Mouse (Mus musculus) midbrain, embryonic 12.5 days (tissue): ENCODE results near the gene Mrs2. TPM values are rescaled to one million over a fixed set of nuclear protein-coding genes. Genes with fewer than 3 reads are reported as not detected.
"Not testable (repeated sequence)": the region's sequence is repeated elsewhere in the genome, so short reads cannot be mapped to it uniquely, and the experiment has no call there.

ENCODE experiments used
- ATAC-seq: fragments of 200-750 bp; cut with Nextera tagmentation; 2 replicates; pipeline ENCODE4 v1.8.0; 2017; ENCODE audit warnings: low read depth, moderate TSS enrichment, moderate library complexity; ENCODE audit not compliant: low FRiP score
- H3K27ac ChIP-seq: fragments of 300-500 bp; sonication (generic); replicated peaks from 2 replicates; pipeline ENCODE4 v1.5.1; 2016; ENCODE audit warnings: mild to moderate bottlenecking
- H3K27me3 ChIP-seq: fragments of 300-500 bp; sonication (generic); 2 replicates; pipeline ENCODE4 v1.6.1; 2016; ENCODE audit warnings: mild to moderate bottlenecking
- H3K36me3 ChIP-seq: fragments of 300-500 bp; sonication (generic); 2 replicates; pipeline ENCODE4 v1.6.1; 2016
- H3K4me1 ChIP-seq: fragments of 300-500 bp; sonication (generic); 2 replicates; pipeline ENCODE4 v1.6.1; 2016
- H3K4me2 ChIP-seq: fragments of 300-500 bp; sonication (generic); replicated peaks from 2 replicates; pipeline ENCODE4 v1.6.1; 2016; ENCODE audit warnings: mild to moderate bottlenecking, moderate library complexity
- H3K4me3 ChIP-seq: fragments of 300-500 bp; sonication (generic); 2 replicates; pipeline ENCODE4 v1.5.1; 2016; ENCODE audit warnings: mild to moderate bottlenecking
- H3K9ac ChIP-seq: fragments of 300-500 bp; sonication (generic); replicated peaks from 2 replicates; pipeline ENCODE4 v1.6.1; 2016; ENCODE audit warnings: mild to moderate bottlenecking, moderate library complexity
- H3K9me3 ChIP-seq: fragments of 300-500 bp; sonication (generic); 2 replicates; pipeline ENCODE4 v1.6.1; 2016; ENCODE audit warnings: mild to moderate bottlenecking
- WGBS: fragments of 180-500 bp; shearing (Covaris S2); methylation state at CpG from one replicate; pipeline ENCODE4 v1.1.7; 2016; 5-methylcytosine and 5-hydroxymethylcytosine counted together
- polyA plus RNA-seq: library from polyadenylated mRNA; unstranded; fragments of >200 nt; fragmentation: Nextera tagmentation; extraction: Ambion mirVana; gene quantifications from 2 replicates; pipeline ENCODE4 v1.2.1, GENCODE M21; 2016

Gene Mrs2
- polyA plus RNA-seq, 1 experiment from 2014 or later = 31.1 TPM

DNA sequence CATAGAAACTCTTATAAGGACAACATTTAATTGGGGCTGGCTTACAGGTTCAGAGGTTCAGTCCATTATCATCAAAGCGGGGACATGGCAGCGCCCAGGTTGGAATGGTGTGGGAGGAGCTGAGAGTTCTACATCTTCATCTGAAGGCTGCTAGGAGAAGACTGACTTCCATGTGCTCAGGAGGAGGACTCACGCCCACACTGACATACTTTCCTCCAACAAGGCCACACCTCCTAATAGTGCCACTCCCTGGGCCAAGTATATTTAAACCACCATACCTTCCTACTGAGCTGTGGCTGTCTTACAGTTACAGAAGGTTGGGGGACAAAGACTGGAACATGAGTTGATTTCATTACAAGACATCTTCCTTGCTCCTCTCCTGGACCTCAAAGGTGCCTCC lies 48.4 kb downstream of the Mrs2 start:
- not testable (repeated sequence) for H3K27ac ChIP-seq, H3K4me2 ChIP-seq, H3K4me3 ChIP-seq, H3K4me1 ChIP-seq, H3K27me3 ChIP-seq, ATAC-seq, H3K9ac ChIP-seq, H3K36me3 ChIP-seq, H3K9me3 ChIP-seq
- WGBS = 91% methylated on average over 3 of the region's 3 CpGs

DNA sequence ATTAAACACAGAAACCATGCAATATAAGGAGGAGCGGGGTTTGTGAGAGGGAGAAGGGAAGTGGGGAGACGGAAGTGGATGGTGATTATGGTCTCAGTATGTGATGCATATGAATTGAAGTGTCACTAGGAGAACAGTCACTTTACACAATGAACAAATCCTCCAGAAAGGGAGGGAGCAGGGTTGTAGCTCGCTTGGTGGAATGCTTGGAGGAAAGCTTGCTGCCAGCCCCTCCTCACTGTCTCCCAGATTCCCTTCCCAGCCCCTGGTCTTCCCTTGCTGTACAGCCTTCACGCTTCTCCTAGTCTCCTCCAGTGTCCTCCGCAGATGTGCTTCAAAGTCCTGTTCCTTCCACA lies 54.4 kb downstream of the Mrs2 start:
- H3K36me3 ChIP-seq = no peaks in the 10 kb centered on the region
- peak overlapping the region; percentile 43 for H3K4me2 ChIP-seq
- no peaks in the 10 kb centered on the region for H3K9me3 ChIP-seq
- H3K9ac ChIP-seq = no peak overlapping the region; the same call in 1 of the 2 replicates
- no peak overlapping the region for H3K27ac ChIP-seq
- H3K4me1 ChIP-seq = no peaks in the 10 kb centered on the region
- 40% methylated on average over 5 of the region's 5 CpGs for WGBS
- H3K27me3 ChIP-seq = peaks cover 5% of the 10 kb centered on the region; the same call in 1 of the 2 replicates
- ATAC-seq = no peak
- H3K4me3 ChIP-seq = peak overlapping the region; percentile 18

DNA sequence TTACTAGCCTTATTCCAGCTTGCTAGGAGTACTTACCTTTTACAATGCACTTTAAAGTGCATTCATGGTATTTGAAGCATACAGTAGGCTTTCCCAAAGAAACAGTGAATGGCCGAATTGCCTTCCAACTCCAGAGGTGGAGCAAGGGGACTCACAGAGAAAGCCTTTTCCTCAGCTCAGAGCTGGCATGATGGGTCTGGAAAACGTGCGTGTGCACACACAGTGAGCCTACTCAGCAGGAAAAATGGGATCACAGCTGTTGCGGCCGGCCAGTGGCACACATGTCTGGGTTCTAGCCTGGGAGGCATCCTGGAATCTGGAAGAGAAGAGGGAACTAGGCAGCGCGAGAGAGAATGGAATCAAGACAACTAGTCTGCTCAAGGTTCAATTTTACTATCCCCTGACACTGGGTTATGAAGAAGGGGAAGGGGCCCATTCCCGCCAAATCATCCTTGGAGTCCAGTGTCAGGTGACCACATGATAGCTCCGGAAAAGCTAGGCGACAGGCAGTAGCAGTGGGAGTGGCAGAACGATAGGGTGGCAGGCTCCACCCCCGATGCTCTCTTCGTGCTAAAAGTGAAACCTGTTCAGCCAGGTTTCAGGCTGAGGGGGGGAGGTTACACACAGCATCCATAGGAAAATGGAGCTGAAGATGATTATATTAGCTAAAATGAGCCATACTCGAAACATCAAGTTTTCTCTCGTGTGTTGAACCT lies 54.9 kb downstream of the Mrs2 start:
- H3K27ac ChIP-seq = no peak overlapping the region
- peaks cover 5% of the 10 kb centered on the region; the same call in 1 of the 2 replicates for H3K27me3 ChIP-seq
- 24% methylated on average over 15 of the region's 15 CpGs for WGBS
- no peak overlapping the region; the same call in 1 of the 2 replicates for H3K9ac ChIP-seq
- H3K4me3 ChIP-seq = peak overlapping the region; percentile 18
- H3K4me1 ChIP-seq = no peaks in the 10 kb centered on the region
- H3K9me3 ChIP-seq = no peaks in the 10 kb centered on the region
- no peak for ATAC-seq
- H3K36me3 ChIP-seq = no peaks in the 10 kb centered on the region
- H3K4me2 ChIP-seq = peak overlapping the region; percentile 43

DNA sequence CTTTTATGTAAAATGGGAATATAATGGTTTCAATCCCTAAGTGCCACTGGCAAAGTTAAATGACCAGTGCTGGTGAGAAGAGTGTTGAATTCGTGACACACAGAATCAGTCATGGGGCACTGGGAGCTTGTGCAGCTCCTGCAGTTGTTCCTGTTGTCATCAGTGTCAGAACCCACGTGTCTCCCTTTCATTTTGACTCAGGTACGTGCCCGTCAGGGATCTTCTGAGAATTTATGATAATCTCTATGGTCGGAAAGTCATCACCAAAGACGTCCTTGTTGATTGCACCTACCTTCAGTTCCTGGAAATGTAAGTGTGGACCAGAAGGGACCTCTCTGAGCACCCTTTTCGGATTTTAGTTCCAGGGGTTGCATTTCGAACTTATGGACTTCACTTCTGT lies 58.1 kb downstream of the Mrs2 start:
- Histone ChIP-seq H3K27me3 (peaks cover 5% of the 10 kb centered on the region; the same call in 1 of the 2 replicates), H3K4me3 (no peak overlapping the region), H3K4me2 (no peak overlapping the region), H3K9me3 (no peaks in the 10 kb centered on the region), H3K27ac (no peak overlapping the region), H3K36me3 (no peaks in the 10 kb centered on the region), H3K9ac (no peak overlapping the region), H3K4me1 (no peaks in the 10 kb centered on the region)
- 81% methylated on average over 8 of the region's 8 CpGs for WGBS
- ATAC-seq = no peak

DNA sequence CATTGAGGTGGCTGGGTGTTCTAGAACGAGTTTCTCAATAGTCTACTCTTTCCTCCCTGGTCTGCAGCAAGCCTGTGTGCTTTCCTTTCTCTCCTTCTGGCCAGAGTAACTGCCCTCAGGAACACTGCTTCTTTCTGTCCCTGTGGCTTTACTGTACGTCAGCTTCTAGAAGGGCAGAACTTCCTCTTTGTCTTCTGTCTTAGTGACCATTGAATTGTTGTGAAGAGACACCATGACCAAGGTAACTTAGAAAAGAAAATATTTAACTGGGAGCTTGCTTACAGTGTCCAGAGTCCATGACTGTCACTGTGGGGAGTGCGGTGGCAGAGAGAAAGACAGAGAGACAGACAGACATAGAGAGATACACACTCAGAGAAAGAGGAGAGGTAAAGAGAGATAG lies 60.1 kb downstream of the Mrs2 start:
- Histone ChIP-seq H3K9me3 (no peaks in the 10 kb centered on the region), H3K27ac (no peak overlapping the region), H3K4me2 (no peak overlapping the region), H3K9ac (no peak overlapping the region), H3K27me3 (no peaks in the 10 kb centered on the region; the same call in 1 of the 2 replicates), H3K4me1 (no peaks in the 10 kb centered on the region), H3K4me3 (no peak overlapping the region), H3K36me3 (no peaks in the 10 kb centered on the region)
- ATAC-seq = no peak
- 86% methylated on average over 3 of the region's 3 CpGs for WGBS

DNA sequence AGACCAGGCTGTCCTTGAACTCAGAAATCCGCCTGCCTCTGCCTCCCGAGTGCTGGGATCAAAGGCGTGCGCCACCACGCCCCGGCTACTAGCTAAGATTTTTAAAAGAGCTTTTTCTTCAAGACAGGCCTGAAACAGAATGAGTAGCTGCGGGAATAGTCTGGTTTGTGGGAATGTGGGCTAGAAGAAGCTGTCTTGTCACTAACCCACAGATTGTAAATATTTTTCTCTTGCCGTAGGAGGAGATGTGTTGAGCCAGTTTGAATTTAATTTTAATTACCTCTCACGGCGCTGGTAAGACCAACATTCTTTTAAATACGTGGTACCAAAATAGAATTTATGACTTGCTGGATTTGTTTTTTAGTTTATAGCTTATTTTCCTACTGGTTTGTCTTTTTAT lies 61.5 kb downstream of the Mrs2 start:
- 94% methylated on average over 11 of the region's 11 CpGs for WGBS
- no peaks in the 10 kb centered on the region; the same call in 1 of the 2 replicates for H3K27me3 ChIP-seq
- H3K4me2 ChIP-seq = no peak overlapping the region
- H3K9ac ChIP-seq = no peak overlapping the region
- no peak overlapping the region for H3K27ac ChIP-seq
- H3K36me3 ChIP-seq = no peaks in the 10 kb centered on the region
- no peaks in the 10 kb centered on the region for H3K9me3 ChIP-seq
- H3K4me1 ChIP-seq = no peaks in the 10 kb centered on the region
- no peak overlapping the region for H3K4me3 ChIP-seq
- no peak for ATAC-seq

DNA sequence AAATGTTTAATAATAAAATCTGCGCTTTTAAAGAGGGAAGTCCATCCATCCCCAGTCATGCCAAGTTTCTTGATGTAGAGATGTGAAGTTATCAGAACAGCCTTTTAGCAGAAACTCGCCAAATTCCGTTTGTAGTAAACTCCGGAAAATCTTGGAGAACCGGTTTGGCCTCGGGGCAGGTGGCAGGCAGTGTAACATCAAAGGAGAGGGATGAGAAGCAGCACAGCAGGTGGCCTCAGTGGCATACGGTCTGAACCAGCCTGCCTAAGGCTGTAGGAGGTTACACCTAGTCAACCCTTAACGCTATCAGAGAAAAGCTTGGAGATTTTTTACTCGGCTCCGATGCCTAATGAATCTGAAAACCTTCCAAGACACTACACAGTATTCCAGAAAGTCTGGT lies 64.7 kb downstream of the Mrs2 start:
- 25% methylated on average over 10 of the region's 10 CpGs for WGBS
- H3K27ac ChIP-seq = no peak overlapping the region
- no peaks in the 10 kb centered on the region; the same call in 1 of the 2 replicates for H3K27me3 ChIP-seq
- no peaks in the 10 kb centered on the region for H3K36me3 ChIP-seq
- no peak overlapping the region for H3K4me3 ChIP-seq
- no peak overlapping the region for H3K4me2 ChIP-seq
- no peak for ATAC-seq
- H3K4me1 ChIP-seq = no peaks in the 10 kb centered on the region
- no peaks in the 10 kb centered on the region for H3K9me3 ChIP-seq
- no peak overlapping the region for H3K9ac ChIP-seq

DNA sequence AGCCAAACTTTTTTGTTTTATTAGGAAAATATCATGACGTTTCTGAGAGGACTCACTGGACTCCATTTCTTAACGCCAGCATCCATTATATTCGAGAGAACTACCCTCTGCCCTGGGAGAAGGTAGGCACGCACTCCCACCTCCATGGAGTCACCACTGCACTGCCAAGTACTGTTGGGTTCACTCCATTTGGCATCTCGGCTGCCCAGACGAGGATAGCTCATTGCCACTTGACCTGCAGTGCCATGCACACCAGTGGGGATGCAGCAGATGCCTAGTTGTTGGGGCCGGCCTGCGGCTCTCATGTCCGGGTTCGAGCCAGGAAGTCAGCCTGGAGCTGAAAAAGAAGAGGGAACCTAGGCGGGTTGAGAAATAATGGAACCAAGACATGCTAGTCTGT lies 65.1 kb downstream of the Mrs2 start:
- H3K4me2 ChIP-seq = no peak overlapping the region
- no peaks in the 10 kb centered on the region; the same call in 1 of the 2 replicates for H3K27me3 ChIP-seq
- no peak overlapping the region for H3K4me3 ChIP-seq
- H3K9ac ChIP-seq = no peak overlapping the region
- H3K9me3 ChIP-seq = no peaks in the 10 kb centered on the region
- H3K36me3 ChIP-seq = no peaks in the 10 kb centered on the region
- no peak overlapping the region for H3K27ac ChIP-seq
- WGBS = 63% methylated on average over 11 of the region's 11 CpGs
- H3K4me1 ChIP-seq = no peaks in the 10 kb centered on the region
- ATAC-seq = no peak

DNA sequence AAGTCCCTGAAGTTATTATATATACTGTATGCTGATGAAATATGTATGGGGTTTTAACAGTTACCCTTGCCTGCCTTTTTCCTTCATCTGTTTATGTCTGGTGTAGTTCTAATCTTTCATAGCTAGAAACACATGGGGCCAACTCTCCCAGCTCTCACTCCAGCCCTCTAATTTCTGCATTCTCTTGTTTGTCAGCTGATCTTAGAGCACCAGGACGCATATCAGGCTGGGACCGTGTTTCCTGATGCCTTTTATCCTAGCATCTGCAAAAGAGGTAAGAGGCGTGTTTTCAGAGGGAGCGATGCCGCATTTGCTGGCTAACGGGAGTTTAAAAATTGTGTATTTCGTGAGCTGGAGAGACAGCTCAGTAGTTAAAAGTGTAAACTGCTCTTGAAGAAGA lies 67.5 kb downstream of the Mrs2 start:
- H3K4me3 ChIP-seq = no peak overlapping the region
- no peak overlapping the region for H3K9ac ChIP-seq
- H3K9me3 ChIP-seq = no peaks in the 10 kb centered on the region
- no peaks in the 10 kb centered on the region for H3K36me3 ChIP-seq
- no peak overlapping the region for H3K27ac ChIP-seq
- WGBS = 88% methylated on average over 7 of the region's 7 CpGs
- no peak for ATAC-seq
- H3K27me3 ChIP-seq = no peaks in the 10 kb centered on the region; the same call in 1 of the 2 replicates
- H3K4me2 ChIP-seq = no peak overlapping the region
- H3K4me1 ChIP-seq = no peaks in the 10 kb centered on the region

DNA sequence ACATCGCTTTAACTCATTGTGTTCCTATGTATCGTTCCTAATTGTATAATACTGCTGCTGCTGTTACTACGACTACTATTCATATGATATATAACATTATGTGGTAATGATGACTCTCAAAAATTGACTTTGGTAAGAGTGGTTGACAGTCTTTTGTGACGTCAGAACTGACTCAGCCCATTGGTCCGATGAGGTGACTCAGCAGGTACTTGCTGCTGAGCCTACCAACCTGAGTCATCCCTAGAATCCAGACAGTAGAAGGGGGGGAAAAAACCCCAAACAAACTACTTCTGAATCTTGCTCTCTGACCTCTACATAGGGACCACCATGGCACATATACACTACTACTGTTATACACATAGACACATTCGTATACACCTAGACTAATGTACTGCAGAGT lies 71.3 kb downstream of the Mrs2 start:
- H3K4me2 ChIP-seq = no peak overlapping the region
- ATAC-seq = no peak
- 92% methylated on average over 6 of the region's 6 CpGs for WGBS

DNA sequence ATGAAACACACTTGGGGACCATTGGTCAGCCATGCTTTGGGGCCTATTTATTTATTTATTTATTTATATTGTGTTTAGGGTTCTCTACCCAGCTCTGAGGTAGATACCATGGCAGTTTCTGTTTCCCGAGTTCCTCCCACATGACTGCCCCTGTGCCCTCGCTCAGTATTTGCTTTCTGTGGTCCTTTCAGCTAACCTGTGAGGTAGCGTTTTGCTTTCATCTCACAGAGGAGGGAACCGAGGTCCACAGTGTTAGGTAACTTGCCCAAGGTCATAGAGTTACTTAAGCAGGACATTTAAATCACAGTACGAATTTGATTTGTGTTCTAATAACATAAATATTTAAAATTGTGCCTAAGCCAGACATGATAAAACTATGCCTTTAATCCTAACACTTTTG lies 73.0 kb downstream of the Mrs2 start:
- Histone ChIP-seq H3K4me3 (no peak overlapping the region), H3K27ac (no peak overlapping the region), H3K9ac (no peak overlapping the region), H3K9me3 (no peaks in the 10 kb centered on the region), H3K27me3 (peaks cover 3% of the 10 kb centered on the region; the same call in 1 of the 2 replicates), H3K4me1 (peaks cover 9% of the 10 kb centered on the region; the same call in 1 of the 2 replicates), H3K36me3 (no peaks in the 10 kb centered on the region), H3K4me2 (no peak overlapping the region)
- 87% methylated on average over 5 of the region's 5 CpGs for WGBS
- ATAC-seq = no peak

More for the DNA sequence above, 71.3 kb downstream of the Mrs2 start:
- Histone ChIP-seq H3K36me3 (no peaks in the 10 kb centered on the region), H3K9ac (no peak overlapping the region), H3K27me3 (no peaks in the 10 kb centered on the region), H3K4me1 (0 out of 2 replicates have a peak, but pooled peaks cover 3% of the 10 kb centered on the region), H3K4me3 (no peak overlapping the region), H3K9me3 (no peaks in the 10 kb centered on the region), H3K27ac (no peak overlapping the region)

DNA sequence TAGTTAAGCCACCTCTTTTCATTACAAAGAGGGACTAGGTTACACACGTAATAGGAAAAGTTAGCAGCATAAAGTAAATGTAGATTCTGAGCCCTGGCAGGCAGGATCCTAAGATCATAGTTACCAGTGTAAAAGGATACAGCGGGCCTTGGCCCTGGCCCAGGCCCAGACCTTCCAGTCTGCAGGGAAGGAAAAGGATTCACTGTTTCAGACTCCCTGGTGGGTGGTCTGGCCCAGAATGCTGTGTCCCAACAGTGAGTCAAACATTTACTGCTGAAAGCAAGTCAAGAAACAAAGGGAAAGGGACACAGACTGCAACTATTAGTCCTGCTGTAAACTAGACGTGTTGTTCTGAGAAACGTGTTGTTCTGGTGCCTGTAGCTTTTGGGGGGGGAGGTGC lies 74.6 kb downstream of the Mrs2 start:
- peaks cover 3% of the 10 kb centered on the region; the same call in 1 of the 2 replicates for H3K27me3 ChIP-seq
- WGBS = 26% methylated on average over 4 of the region's 4 CpGs
- H3K9me3 ChIP-seq = no peaks in the 10 kb centered on the region
- no peak overlapping the region for H3K9ac ChIP-seq
- peaks cover 9% of the 10 kb centered on the region; the same call in 1 of the 2 replicates for H3K4me1 ChIP-seq
- ATAC-seq = no peak
- H3K27ac ChIP-seq = no peak overlapping the region
- no peak overlapping the region for H3K4me2 ChIP-seq
- H3K4me3 ChIP-seq = no peak overlapping the region
- no peaks in the 10 kb centered on the region for H3K36me3 ChIP-seq
